ENCODE assay signal across 21 mouse cellular contexts in the genomic region with DNA sequence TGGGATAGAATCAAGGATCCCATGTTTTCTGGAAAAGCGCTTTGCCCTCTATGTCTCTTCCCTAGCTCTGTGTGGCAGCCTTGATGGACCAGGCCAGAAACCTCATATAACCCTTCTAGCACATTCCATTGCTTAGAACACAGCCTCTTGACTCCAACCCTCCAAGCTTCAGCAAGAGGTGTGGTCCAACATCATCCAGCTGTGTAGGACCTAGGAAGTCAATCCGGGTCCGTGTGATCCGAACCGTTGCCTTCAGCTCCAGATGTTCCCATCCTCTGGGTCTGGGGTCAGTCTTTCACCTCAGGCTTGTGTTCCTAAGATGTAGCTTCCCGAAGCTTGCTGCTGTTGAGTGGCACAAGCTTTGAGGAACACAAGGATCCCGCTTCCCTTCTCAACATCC. TPM values are rescaled to one million over a fixed set of nuclear protein-coding genes. Genes with fewer than 3 reads are reported as not detected.
DNase-seq lines count a peak whose midpoint lies in the region; ATAC-seq and TF ChIP-seq lines count a peak whose summit lies in the region.
"Had no signal": no experiment of that assay in that cellular context is flagged by ENCODE, and none has a peak within 500 bp of the region (broad histone marks: within the 10 kb centered on the region; RNA-seq: fewer than 3 reads in every experiment).

No protein-coding gene starts in this region.

- no peak for ATAC-seq in hindbrain, embryonic 14.5 days (ENCODE audit: low FRiP score)
- ATAC-seq in lung, embryonic 16.5 days (ENCODE audit: low read depth), result peak; percentile 79
- ATAC-seq: CD4-positive, CD25-positive, alpha-beta regulatory T cell, adult 4 months had no signal

- no peak for TF ChIP-seq POLR2A in kidney, adult 2 months (IDR thresholded peaks at IDR 0.05; ENCODE audit: low read depth, low read length)

- no peak overlapping the region for H3K9ac ChIP-seq in hindbrain, embryonic 14.5 days
- H3K9ac ChIP-seq in lung, embryonic 16.5 days (ENCODE audit: low read length), result no peak overlapping the region
- H3K9ac ChIP-seq: embryonic facial prominence, embryonic 13.5 days; forebrain, embryonic 12.5 days; hindbrain, embryonic 15.5 days had no signal

- peak overlapping the region; percentile 57 for H3K27ac ChIP-seq in hindbrain, embryonic 10.5 days
- no peak overlapping the region for H3K27ac ChIP-seq in hindbrain, embryonic 14.5 days
- no peak overlapping the region for H3K27ac ChIP-seq in lung, embryonic 16.5 days (ENCODE audit: low read length)
- no peak overlapping the region for H3K27ac ChIP-seq in kidney, adult 2 months (ENCODE audit: insufficient read depth, low read depth, low read length)
- H3K27ac ChIP-seq: embryonic facial prominence, embryonic 13.5 days; forebrain, embryonic 12.5 days; heart, embryonic 10.5 days; hindbrain, embryonic 15.5 days had no signal

- no peaks in the 10 kb centered on the region for H3K9me3 ChIP-seq in hindbrain, embryonic 10.5 days
- no peaks in the 10 kb centered on the region for H3K9me3 ChIP-seq in hindbrain, embryonic 14.5 days (ENCODE audit: control insufficient read depth, low read length)
- no peaks in the 10 kb centered on the region for H3K9me3 ChIP-seq in lung, embryonic 16.5 days (ENCODE audit: control insufficient read depth, low read length)
- H3K9me3 ChIP-seq: embryonic facial prominence, embryonic 13.5 days; forebrain, embryonic 12.5 days; heart, embryonic 10.5 days; hindbrain, embryonic 15.5 days had no signal

- TF ChIP-seq CTCF in kidney, adult 2 months (conservative IDR thresholded peaks at IDR 0.05; ENCODE audit: insufficient read depth, insufficient read length, low read depth, low read length), result no peak

- WGBS in hindbrain, embryonic 10.5 days, result 92% methylated on average over 7 of the region's 7 CpGs
- WGBS in hindbrain, embryonic 14.5 days, result 98% methylated on average over 7 of the region's 7 CpGs
- WGBS in lung, embryonic 16.5 days, result 71% methylated on average over 7 of the region's 7 CpGs
- 89% methylated on average over 7 of the region's 7 CpGs for WGBS in kidney, adult 2 months

- DNase-seq in hindbrain, embryonic 10.5 days (ENCODE audit: low spot score), result no peak
- no peak for DNase-seq in hindbrain, embryonic 14.5 days (ENCODE audit: low spot score)
- peak; percentile 73 for DNase-seq in lung, postnatal 25 days (ENCODE audit: low spot score)
- DNase-seq in kidney, adult 2 months, result no peak
- no peak for DNase-seq in spleen, postnatal 4 days (ENCODE audit: low spot score in 2 of 2)
- no peak for DNase-seq in left cerebral cortex, adult 11 months (ENCODE audit: low spot score)
- DNase-seq: adrenal gland, adult 8-10 months; B cell, adult 2 months; cerebellum, adult 9-10 months; cerebellum, postnatal 36 days; gastrocnemius, postnatal 10 days; heart, adult 18-20 months; heart, postnatal 10 days; heart, postnatal 4 days had no signal

- H3K27me3 ChIP-seq in hindbrain, embryonic 10.5 days (ENCODE audit: insufficient read depth, poor library complexity, severe bottlenecking), result no peaks in the 10 kb centered on the region
- no peaks in the 10 kb centered on the region for H3K27me3 ChIP-seq in hindbrain, embryonic 14.5 days (ENCODE audit: control insufficient read depth, insufficient read depth, low read length)
- H3K27me3 ChIP-seq in lung, embryonic 16.5 days (ENCODE audit: control insufficient read depth, insufficient read depth, low read depth, low read length), result no peaks in the 10 kb centered on the region
- H3K27me3 ChIP-seq in kidney, adult 2 months (replicated peaks; ENCODE audit: control insufficient read depth, insufficient read depth, low read length), result no peaks in the 10 kb centered on the region
- H3K27me3 ChIP-seq: embryonic facial prominence, embryonic 13.5 days; forebrain, embryonic 12.5 days; hindbrain, embryonic 15.5 days had no signal

- H3K4me1 ChIP-seq in hindbrain, embryonic 10.5 days (replicated peaks), result peaks cover 25% of the 10 kb centered on the region
- H3K4me1 ChIP-seq in hindbrain, embryonic 14.5 days (replicated peaks; ENCODE audit: control insufficient read depth, insufficient read depth, low read length), result no peaks in the 10 kb centered on the region
- H3K4me1 ChIP-seq in lung, embryonic 16.5 days (replicated peaks; ENCODE audit: control insufficient read depth, insufficient read depth, low read length), result no peaks in the 10 kb centered on the region
- no peaks in the 10 kb centered on the region for H3K4me1 ChIP-seq in kidney, adult 2 months (ENCODE audit: control insufficient read depth, insufficient read depth, low read length)
- H3K4me1 ChIP-seq: heart, embryonic 10.5 days had no signal

- H3K4me3 ChIP-seq in hindbrain, embryonic 10.5 days, result no peak overlapping the region
- H3K4me3 ChIP-seq in hindbrain, embryonic 14.5 days (replicated peaks; ENCODE audit: low read length), result no peak overlapping the region
- no peak overlapping the region for H3K4me3 ChIP-seq in lung, embryonic 16.5 days (ENCODE audit: low read length)
- H3K4me3 ChIP-seq in kidney, adult 2 months (ENCODE audit: insufficient read depth, low read depth, low read length), result no peak overlapping the region
- H3K4me3 ChIP-seq: embryonic facial prominence, embryonic 13.5 days; forebrain, embryonic 12.5 days; heart, embryonic 10.5 days; hindbrain, embryonic 15.5 days had no signal

- H3K4me2 ChIP-seq in hindbrain, embryonic 14.5 days (replicated peaks), result no peak overlapping the region
- no peak overlapping the region for H3K4me2 ChIP-seq in lung, embryonic 16.5 days (ENCODE audit: low read depth, low read length)
- H3K4me2 ChIP-seq: embryonic facial prominence, embryonic 13.5 days; forebrain, embryonic 12.5 days; hindbrain, embryonic 15.5 days had no signal

- 0 out of 2 replicates have a peak, but pooled peaks cover 9% of the 10 kb centered on the region for H3K36me3 ChIP-seq in hindbrain, embryonic 10.5 days
- H3K36me3 ChIP-seq in hindbrain, embryonic 14.5 days (replicated peaks; ENCODE audit: control insufficient read depth, insufficient read depth), result no peaks in the 10 kb centered on the region
- H3K36me3 ChIP-seq in lung, embryonic 16.5 days (ENCODE audit: control insufficient read depth, insufficient read depth, low read length), result no peaks in the 10 kb centered on the region
- no peaks in the 10 kb centered on the region for H3K36me3 ChIP-seq in kidney, adult 2 months (ENCODE audit: control insufficient read depth, insufficient read depth, low read length)
- H3K36me3 ChIP-seq: embryonic facial prominence, embryonic 13.5 days; forebrain, embryonic 12.5 days; G1E; heart, embryonic 10.5 days; hindbrain, embryonic 15.5 days had no signal

RNA-seq across cellular contexts. Expression of gene Frmd4b, which starts 22.8 kb away (rescaled TPM):
- polyA plus RNA-seq in hindbrain, embryonic 10.5 days (2016; fragmentation: Nextera tagmentation; extraction: Ambion mirVana), result 30.6 and 41.9 TPM in 2 replicates
- 20.2 and 25.1 TPM in 2 replicates for polyA plus RNA-seq in hindbrain, embryonic 14.5 days (2014; fragmentation: Nextera tagmentation; extraction: Ambion mirVana)
- polyA plus RNA-seq in lung, embryonic 16.5 days (2015; fragmentation: Nextera tagmentation; extraction: Ambion mirVana), result 17.9 TPM in 2 replicates
- polyA plus RNA-seq in kidney, adult 2 months (2012; rRNA removed), result 17.5 and 18.2 TPM in 2 replicates
- polyA plus RNA-seq: G1E had no signal
